ENCODE assay signal across 8 mouse cellular contexts in the genomic region with DNA sequence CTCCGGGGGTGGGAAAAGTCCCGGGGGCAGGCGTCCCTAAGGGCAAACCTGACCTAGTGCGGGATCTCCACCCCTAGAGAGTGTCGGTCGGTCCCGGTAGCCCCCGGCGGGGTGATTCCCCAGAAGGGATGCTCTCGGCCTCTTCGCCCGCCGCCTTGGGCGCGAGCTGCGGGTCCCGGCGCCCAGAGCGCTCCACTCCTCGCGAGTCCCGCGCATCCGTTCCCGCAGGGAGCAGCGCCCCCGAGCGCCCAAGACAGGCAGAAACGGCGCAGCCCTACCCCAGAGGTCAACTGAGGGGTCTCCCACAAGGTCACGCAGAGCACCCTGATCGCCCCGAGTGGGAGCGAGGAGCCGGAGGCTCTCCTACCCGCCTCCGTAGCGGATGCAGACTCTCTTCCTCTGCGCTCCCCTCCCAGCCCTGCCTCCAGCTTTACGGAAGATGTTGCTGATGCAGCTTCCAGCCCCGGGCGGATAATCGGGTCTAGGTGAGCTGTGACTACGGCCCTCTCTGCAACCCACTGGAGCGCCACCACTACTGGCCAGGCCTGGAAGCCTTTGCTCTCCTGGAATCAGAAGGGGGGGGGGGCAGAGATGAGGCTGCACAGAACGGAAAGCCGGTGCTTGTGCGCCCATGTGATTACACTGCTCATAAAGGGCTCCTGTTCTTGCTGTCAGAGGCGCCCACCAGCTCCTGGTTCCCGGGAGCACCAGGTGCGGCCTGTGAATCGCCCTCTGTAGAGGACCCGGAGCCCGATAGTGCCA. TPM values are rescaled to one million over a fixed set of nuclear protein-coding genes. Genes with fewer than 3 reads are reported as not detected.
DNase-seq lines count a peak whose midpoint lies in the region; ATAC-seq and TF ChIP-seq lines count a peak whose summit lies in the region.

No protein-coding gene starts in this region.

- H3K36me3 ChIP-seq in forebrain, postnatal 0 days (ENCODE audit: insufficient read depth), result no peaks in the 10 kb centered on the region
- no peaks in the 10 kb centered on the region for H3K36me3 ChIP-seq in liver, embryonic 11.5 days (ENCODE audit: control insufficient read depth, insufficient read depth, low read length)
- no peaks in the 10 kb centered on the region for H3K36me3 ChIP-seq in neural tube, embryonic 15.5 days

- ATAC-seq in forebrain, postnatal 0 days, result peak; percentile 72
- ATAC-seq in inflammation-experienced regulatory T-cells, adult 6 months, result peak; percentile 17
- ATAC-seq in liver, embryonic 11.5 days (replicated peaks; ENCODE audit: low FRiP score), result peak; percentile 15; the same call in 1 of the 2 replicates
- ATAC-seq in neural tube, embryonic 15.5 days (ENCODE audit: low FRiP score), result peak; percentile 57

- H3K4me1 ChIP-seq in forebrain, postnatal 0 days (ENCODE audit: insufficient read depth), result peaks cover 6% of the 10 kb centered on the region
- no peaks in the 10 kb centered on the region for H3K4me1 ChIP-seq in liver, embryonic 11.5 days (replicated peaks; ENCODE audit: control insufficient read depth, insufficient read depth, low read length)
- peaks cover 50% of the 10 kb centered on the region for H3K4me1 ChIP-seq in neural tube, embryonic 15.5 days

- peak overlapping the region; percentile 88 for H3K4me2 ChIP-seq in forebrain, postnatal 0 days (ENCODE audit: low read depth)
- H3K4me2 ChIP-seq in liver, embryonic 11.5 days, result peak overlapping the region; percentile 82
- peak overlapping the region; percentile 98 for H3K4me2 ChIP-seq in neural tube, embryonic 15.5 days

- WGBS in forebrain, postnatal 0 days, result under 1% methylated on average over 51 of the region's 54 CpGs
- under 1% methylated on average over 54 of the region's 54 CpGs for WGBS in liver, embryonic 11.5 days
- under 1% methylated on average over 47 of the region's 54 CpGs for WGBS in neural tube, embryonic 15.5 days

- H3K27me3 ChIP-seq in forebrain, postnatal 0 days (ENCODE audit: insufficient read depth, low read length), result no peaks in the 10 kb centered on the region
- peaks cover 58% of the 10 kb centered on the region for H3K27me3 ChIP-seq in liver, embryonic 11.5 days (replicated peaks; ENCODE audit: control insufficient read depth, insufficient read depth, low read length)
- peaks cover 16% of the 10 kb centered on the region for H3K27me3 ChIP-seq in neural tube, embryonic 15.5 days (replicated peaks)

- peak overlapping the region; percentile 83 for H3K27ac ChIP-seq in gastrocnemius, adult 2 months
- peak overlapping the region; percentile 90 for H3K27ac ChIP-seq in forebrain, postnatal 0 days (ENCODE audit: low read depth, low read length)
- no peak overlapping the region for H3K27ac ChIP-seq in liver, embryonic 11.5 days (ENCODE audit: low read depth, low read length)
- peak overlapping the region; percentile 83 for H3K27ac ChIP-seq in neural tube, embryonic 15.5 days (replicated peaks)

- H3K9me3 ChIP-seq in forebrain, postnatal 0 days (ENCODE audit: low read length), result no peaks in the 10 kb centered on the region
- no peaks in the 10 kb centered on the region for H3K9me3 ChIP-seq in liver, embryonic 11.5 days (ENCODE audit: control insufficient read depth, low read length)
- no peaks in the 10 kb centered on the region for H3K9me3 ChIP-seq in neural tube, embryonic 15.5 days (replicated peaks)

- peak overlapping the region; percentile 86 for H3K9ac ChIP-seq in forebrain, postnatal 0 days
- H3K9ac ChIP-seq in liver, embryonic 11.5 days (ENCODE audit: low read depth, low read length), result 0 out of 2 replicates have a peak overlapping the region, but pooled peaks have one; percentile 27
- peak overlapping the region; percentile 78 for H3K9ac ChIP-seq in neural tube, embryonic 15.5 days (replicated peaks)

- intact Hi-C loops in gastrocnemius, adult 2 months (cut with DNase I), result no loop called here

- peak; percentile 38 for TF ChIP-seq CTCF in gastrocnemius, adult 2 months (IDR thresholded peaks at IDR 0.05)
- TF ChIP-seq CTCF in forebrain, postnatal 0 days (IDR thresholded peaks at IDR 0.05; ENCODE audit: low read depth), result peak; percentile 61

- H3K4me3 ChIP-seq in gastrocnemius, adult 2 months, result peak overlapping the region; percentile 78
- peak overlapping the region; percentile 72 for H3K4me3 ChIP-seq in forebrain, postnatal 0 days (ENCODE audit: low read depth, low read length)
- peak overlapping the region; percentile 51 for H3K4me3 ChIP-seq in liver, embryonic 11.5 days (ENCODE audit: low read depth, low read length)
- H3K4me3 ChIP-seq in neural tube, embryonic 15.5 days (replicated peaks), result peak overlapping the region; percentile 72

- DNase-seq in gastrocnemius, adult 2 months, result peak; percentile 31
- DNase-seq in gastrocnemius, adult 18-20 months (ENCODE audit: low spot score), result no peak
- peak; percentile 64 for DNase-seq in adrenal gland, postnatal 14 days
- peak; percentile 82 for DNase-seq in forebrain, postnatal 0 days
- peak; percentile 52 for DNase-seq in liver, embryonic 11.5 days (ENCODE audit: low spot score)
- DNase-seq in thymus, postnatal 10 days (ENCODE audit: low spot score in 2 of 2), result peak; percentile 66 to 68

RNA-seq across cellular contexts. Expression of a gene that starts 2.7 kb away (rescaled TPM):
- 1 to 10 TPM; 3.1 to 4.1 TPM for total RNA-seq in gastrocnemius, adult 2 months (2021)
- total RNA-seq in gastrocnemius, adult 18-20 months (2021), result 1 to 10 TPM; 2.3 to 4.4 TPM
- 11.5 and 16.0 TPM in 2 replicates for total RNA-seq in adrenal gland, postnatal 14 days (2021)
- 25.2 and 27.2 TPM in 2 replicates for total RNA-seq in forebrain, postnatal 0 days (2014; rRNA removed)
- polyA plus RNA-seq in forebrain, postnatal 0 days (2015; fragmentation: Nextera tagmentation; extraction: Ambion mirVana), result 23.1 and 28.4 TPM in 2 replicates
- 100 to 1,000 TPM; 106 to 120 (median 115) TPM for polyA plus RNA-seq in inflammation-experienced regulatory T-cells, adult 6 months (2017; shearing (Covaris generic))
- polyA plus RNA-seq in liver, embryonic 11.5 days (2014; fragmentation: Nextera tagmentation; extraction: Ambion mirVana), result 4.4 and 5.2 TPM in 2 replicates
- polyA plus RNA-seq in neural tube, embryonic 15.5 days (2015; fragmentation: Nextera tagmentation; extraction: Ambion mirVana), result 25.3 and 26.6 TPM in 2 replicates

RNA-seq across cellular contexts. Expression of a gene that starts 43.2 kb away (rescaled TPM):
- 1 to 10 TPM; 4.2 to 4.8 TPM for total RNA-seq in gastrocnemius, adult 2 months (2021)
- total RNA-seq in gastrocnemius, adult 18-20 months (2021), result 1 to 10 TPM; 3.8 to 4.0 TPM
- total RNA-seq in adrenal gland, postnatal 14 days (2021), result 9.9 and 10.8 TPM in 2 replicates
- 16.5 and 30.8 TPM in 2 replicates for total RNA-seq in forebrain, postnatal 0 days (2014; rRNA removed)
- 8.0 and 8.2 TPM in 2 replicates for polyA plus RNA-seq in forebrain, postnatal 0 days (2015; fragmentation: Nextera tagmentation; extraction: Ambion mirVana)
- 1 to 10 TPM; 2.5 to 5.2 (median 2.8) TPM for polyA plus RNA-seq in inflammation-experienced regulatory T-cells, adult 6 months (2017; shearing (Covaris generic))
- 14.2 and 15.8 TPM in 2 replicates for polyA plus RNA-seq in liver, embryonic 11.5 days (2014; fragmentation: Nextera tagmentation; extraction: Ambion mirVana)
- polyA plus RNA-seq in neural tube, embryonic 15.5 days (2015; fragmentation: Nextera tagmentation; extraction: Ambion mirVana), result 11.4 TPM in 2 replicates

RNA-seq across cellular contexts. Expression of a gene that starts 57.3 kb away (rescaled TPM):
- not detected for total RNA-seq in gastrocnemius, adult 2 months (2021)
- total RNA-seq in gastrocnemius, adult 18-20 months (2021), result not detected
- 0.26 TPM in 1 of 2 replicates, not detected in the other for total RNA-seq in adrenal gland, postnatal 14 days (2021)
- total RNA-seq in forebrain, postnatal 0 days (2014; rRNA removed), result 23.5 and 37.4 TPM in 2 replicates
- polyA plus RNA-seq in forebrain, postnatal 0 days (2015; fragmentation: Nextera tagmentation; extraction: Ambion mirVana), result 7.4 and 10.8 TPM in 2 replicates
- not detected for polyA plus RNA-seq in inflammation-experienced regulatory T-cells, adult 6 months (2017; shearing (Covaris generic))
- polyA plus RNA-seq in liver, embryonic 11.5 days (2014; fragmentation: Nextera tagmentation; extraction: Ambion mirVana), result 0.05 and 0.06 TPM in 2 replicates
- polyA plus RNA-seq in neural tube, embryonic 15.5 days (2015; fragmentation: Nextera tagmentation; extraction: Ambion mirVana), result 9.7 and 11.1 TPM in 2 replicates

Comparison
In these comparisons a context has a peak if more than half of its experiments do, and no peak if none do; other contexts are left out.
1. ATAC-seq: peak in every context shown above with its lines; median percentile 72 in forebrain, postnatal 0 days; 57 in neural tube, embryonic 15.5 days; 17 in inflammation-experienced regulatory T-cells, adult 6 months; 15 in liver, embryonic 11.5 days.
2. H3K9ac ChIP-seq: peak in every context shown above with its lines; median percentile 86 in forebrain, postnatal 0 days; 78 in neural tube, embryonic 15.5 days; 27 in liver, embryonic 11.5 days.
3. RNA of a gene that starts 57.3 kb away (total RNA-seq): 23.5 to 37.4 TPM in forebrain, postnatal 0 days; not detected in gastrocnemius, adult 2 months, not detected in gastrocnemius, adult 18-20 months and 0.26 TPM in adrenal gland, postnatal 14 days; every median in the first group is over 10 times any median in the second.
4. Peak in every context shown above with its lines, with median percentiles within 50 percentile points of each other: H3K4me3 ChIP-seq and H3K4me2 ChIP-seq.